Mouse (Mus musculus): ENCODE data around the gene Krt4. TPM values are rescaled to one million over a fixed set of nuclear protein-coding genes. Genes with fewer than 3 reads are reported as not detected.

The Krt4 gene
- polyA plus RNA-seq, 1 experiment = 1.1 TPM

GRCm38 (mm10) chr15:101904849-101905248, 19.7 kb downstream of the Krt4 start:
- TF ChIP-seq CTCF (IDR thresholded peaks at IDR 0.05; ENCODE audit: borderline replicate concordance, control insufficient read depth, extremely low read depth, insufficient read depth, low read length, poor library complexity) = no peak
- no peak for TF ChIP-seq POLR2A (IDR thresholded peaks at IDR 0.05; ENCODE audit: control insufficient read depth, extremely low read depth, insufficient read depth, low read length, poor library complexity)
- 89% methylated on average over 5 of the region's 5 CpGs for WGBS
- Histone ChIP-seq H3K27ac (ENCODE audit: control insufficient read depth, insufficient read depth, low read length) (no peak overlapping the region), H3K27me3 (ENCODE audit: control insufficient read depth, insufficient read depth, low read length) (no peaks in the 10 kb centered on the region), H3K4me3 (ENCODE audit: control insufficient read depth, insufficient read depth, low read length) (no peak overlapping the region), H3K36me3 (ENCODE audit: control insufficient read depth, insufficient read depth, low read length) (no peaks in the 10 kb centered on the region), H3K4me1 (replicated peaks; ENCODE audit: control insufficient read depth, insufficient read depth, low read length) (no peaks in the 10 kb centered on the region)
- no peak for DNase-seq

GRCm38 (mm10) chr15:101902171-101903149, 22.1 kb downstream of the Krt4 start:
- TF ChIP-seq CTCF (IDR thresholded peaks at IDR 0.05; ENCODE audit: borderline replicate concordance, control insufficient read depth, extremely low read depth, insufficient read depth, low read length, poor library complexity) (no peak), POLR2A (IDR thresholded peaks at IDR 0.05; ENCODE audit: control insufficient read depth, extremely low read depth, insufficient read depth, low read length, poor library complexity) (no peak)
- H3K36me3 ChIP-seq (ENCODE audit: control insufficient read depth, insufficient read depth, low read length) = no peaks in the 10 kb centered on the region
- H3K27ac ChIP-seq (ENCODE audit: control insufficient read depth, insufficient read depth, low read length) = no peak overlapping the region
- H3K4me3 ChIP-seq (ENCODE audit: control insufficient read depth, insufficient read depth, low read length) = no peak overlapping the region
- 72% methylated on average over 12 of the region's 12 CpGs for WGBS
- H3K4me1 ChIP-seq (replicated peaks; ENCODE audit: control insufficient read depth, insufficient read depth, low read length) = no peaks in the 10 kb centered on the region
- no peak for DNase-seq
- H3K27me3 ChIP-seq (ENCODE audit: control insufficient read depth, insufficient read depth, low read length) = no peaks in the 10 kb centered on the region

- Histone ChIP-seq H3K4me3 (ENCODE audit: control insufficient read depth, insufficient read depth, low read length) (no peak overlapping the region), H3K4me1 (replicated peaks; ENCODE audit: control insufficient read depth, insufficient read depth, low read length) (no peaks in the 10 kb centered on the region), H3K27me3 (ENCODE audit: control insufficient read depth, insufficient read depth, low read length) (no peaks in the 10 kb centered on the region), H3K27ac (ENCODE audit: control insufficient read depth, insufficient read depth, low read length) (no peak overlapping the region), H3K36me3 (ENCODE audit: control insufficient read depth, insufficient read depth, low read length) (no peaks in the 10 kb centered on the region)
- no peak for DNase-seq
- WGBS = 97% methylated on average over 4 of the region's 4 CpGs
- no peak for TF ChIP-seq POLR2A (IDR thresholded peaks at IDR 0.05; ENCODE audit: control insufficient read depth, extremely low read depth, insufficient read depth, low read length, poor library complexity)
- no peak for TF ChIP-seq CTCF (IDR thresholded peaks at IDR 0.05; ENCODE audit: borderline replicate concordance, control insufficient read depth, extremely low read depth, insufficient read depth, low read length, poor library complexity)
These were observed 29.3 kb downstream of the Krt4 start for GRCm38 (mm10) chr15:101895216-101895615.

- no peaks in the 10 kb centered on the region for H3K27me3 ChIP-seq (ENCODE audit: control insufficient read depth, insufficient read depth, low read length)
- no peaks in the 10 kb centered on the region for H3K36me3 ChIP-seq (ENCODE audit: control insufficient read depth, insufficient read depth, low read length)
- 67% methylated on average over 4 of the region's 4 CpGs for whole genome bisulfite sequencing
- TF ChIP-seq CTCF (IDR thresholded peaks at IDR 0.05; ENCODE audit: borderline replicate concordance, control insufficient read depth, extremely low read depth, insufficient read depth, low read length, poor library complexity) = no peak
- no peak for TF ChIP-seq POLR2A (IDR thresholded peaks at IDR 0.05; ENCODE audit: control insufficient read depth, extremely low read depth, insufficient read depth, low read length, poor library complexity)
- DNase-seq = no peak
- no peaks in the 10 kb centered on the region for H3K4me1 ChIP-seq (replicated peaks; ENCODE audit: control insufficient read depth, insufficient read depth, low read length)
- H3K4me3 ChIP-seq (ENCODE audit: control insufficient read depth, insufficient read depth, low read length) = no peak within 1 kb of the TSS
- no peak within 1 kb of the TSS for H3K27ac ChIP-seq (ENCODE audit: control insufficient read depth, insufficient read depth, low read length)
These were observed 31.7 kb downstream of the Krt4 start, which contains the start of gene Krt76 for GRCm38 (mm10) chr15:101892820-101893219. Krt76 (minus strand) TSS chr15:101892920.

- H3K36me3 ChIP-seq (ENCODE audit: control insufficient read depth, insufficient read depth, low read length) = no peaks in the 10 kb centered on the region
- H3K4me1 ChIP-seq (replicated peaks; ENCODE audit: control insufficient read depth, insufficient read depth, low read length) = no peaks in the 10 kb centered on the region
- H3K4me3 ChIP-seq (ENCODE audit: control insufficient read depth, insufficient read depth, low read length) = no peak overlapping the region
- no peak for DNase-seq
- H3K27me3 ChIP-seq (ENCODE audit: control insufficient read depth, insufficient read depth, low read length) = no peaks in the 10 kb centered on the region
- no peak overlapping the region for H3K27ac ChIP-seq (ENCODE audit: control insufficient read depth, insufficient read depth, low read length)
- 35% methylated on average over 11 of the region's 11 CpGs for WGBS
- TF ChIP-seq POLR2A (IDR thresholded peaks at IDR 0.05; ENCODE audit: control insufficient read depth, extremely low read depth, insufficient read depth, low read length, poor library complexity) (no peak), CTCF (IDR thresholded peaks at IDR 0.05; ENCODE audit: borderline replicate concordance, control insufficient read depth, extremely low read depth, insufficient read depth, low read length, poor library complexity) (no peak)
These were observed 44.8 kb downstream of the Krt4 start for GRCm38 (mm10) chr15:101879776-101880175.

GRCm38 (mm10) chr15:101878041-101878440, 46.5 kb downstream of the Krt4 start:
- 59% methylated on average over 2 of the region's 2 CpGs for WGBS
- H3K4me1 ChIP-seq (replicated peaks; ENCODE audit: control insufficient read depth, insufficient read depth, low read length) = no peaks in the 10 kb centered on the region
- TF ChIP-seq CTCF (IDR thresholded peaks at IDR 0.05; ENCODE audit: borderline replicate concordance, control insufficient read depth, extremely low read depth, insufficient read depth, low read length, poor library complexity) = no peak
- TF ChIP-seq POLR2A (IDR thresholded peaks at IDR 0.05; ENCODE audit: control insufficient read depth, extremely low read depth, insufficient read depth, low read length, poor library complexity) = no peak
- no peak overlapping the region for H3K27ac ChIP-seq (ENCODE audit: control insufficient read depth, insufficient read depth, low read length)
- no peak for DNase-seq
- no peak overlapping the region for H3K4me3 ChIP-seq (ENCODE audit: control insufficient read depth, insufficient read depth, low read length)
- H3K27me3 ChIP-seq (ENCODE audit: control insufficient read depth, insufficient read depth, low read length) = no peaks in the 10 kb centered on the region
- H3K36me3 ChIP-seq (ENCODE audit: control insufficient read depth, insufficient read depth, low read length) = no peaks in the 10 kb centered on the region
